Mouse (Mus musculus) inflammation-experienced regulatory T-cells, adult 16 weeks (primary cell): ENCODE measurements around the gene Fam98b. TPM values are rescaled to one million over a fixed set of nuclear protein-coding genes. Genes with fewer than 3 reads are reported as not detected.

Experiments
- polyA plus RNA-seq: library from polyadenylated mRNA; unstranded; fragments of 100-300 nt; shearing (Covaris generic); gene quantifications from one replicate; pipeline ENCODE4 v1.2.1, GENCODE M21; 2017

Fam98b gene
- 4.5 TPM for polyA plus RNA-seq

DNA sequence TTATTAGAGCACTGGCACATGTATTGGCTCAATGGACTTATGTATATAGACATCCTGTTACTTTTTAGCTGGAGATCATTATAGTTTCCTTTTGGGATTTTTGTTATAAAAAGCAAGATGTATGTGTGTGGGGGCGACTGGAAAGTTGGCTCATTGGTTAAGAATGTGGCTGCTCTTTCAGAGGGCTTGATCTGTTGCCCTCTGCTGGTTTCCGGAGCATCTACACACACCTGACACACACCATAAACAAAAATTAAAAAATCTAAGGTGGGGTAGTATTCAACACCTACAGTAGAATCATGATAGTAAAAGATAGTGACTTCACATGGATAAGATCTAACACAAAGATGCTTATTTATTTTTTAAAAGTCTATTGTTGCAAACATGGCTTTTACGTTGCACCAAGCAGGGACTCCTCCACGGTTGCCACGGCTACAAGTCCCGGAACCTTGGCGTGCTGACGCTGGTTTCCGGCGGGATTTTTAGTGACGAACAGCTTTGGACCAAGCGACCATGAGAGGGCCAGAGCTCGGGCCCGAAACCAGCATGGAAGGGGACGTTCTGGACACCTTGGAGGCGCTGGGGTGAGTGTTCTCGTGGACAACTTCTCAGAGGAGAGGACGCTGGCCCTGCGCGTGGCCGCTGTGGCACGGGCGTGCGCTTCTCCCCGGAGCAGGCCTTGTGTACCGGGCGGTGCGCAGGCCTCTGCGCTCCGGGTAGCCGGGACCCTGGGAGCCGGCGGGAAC, at the start of gene Fam98b:
Gene Fam98b, plus strand, starts transcription at position 485 of the 746 bp plus-strand sequence.

Other genes with a start within 250 kb of the Fam98b start
- 0.60 TPM for gene Spred1, start 128.4 kb upstream of the Fam98b start, polyA plus RNA-seq
- gene Rasgrp1, start 93.3 kb downstream of the Fam98b start, polyA plus RNA-seq = 155 TPM